In genomic region chr7:30335688-30336087, GRCm38 (mm10) we compare ENCODE assay signal across 20 mouse cellular contexts. TPM values are rescaled to one million over a fixed set of nuclear protein-coding genes. Genes with fewer than 3 reads are reported as not detected.
DNase-seq lines count a peak whose midpoint lies in the region; ATAC-seq and TF ChIP-seq lines count a peak whose summit lies in the region.
"Had no signal": no experiment of that assay in that cellular context is flagged by ENCODE, and none has a peak within 500 bp of the region (broad histone marks: within the 10 kb centered on the region; RNA-seq: fewer than 3 reads in every experiment).

No protein-coding gene starts in this region.

- H3K9me3 ChIP-seq in forebrain, embryonic 16.5 days (ENCODE audit: control insufficient read depth, low read length) = no peaks in the 10 kb centered on the region
- H3K9me3 ChIP-seq in forebrain, embryonic 12.5 days = no peaks in the 10 kb centered on the region
- H3K9me3 ChIP-seq: embryonic facial prominence, embryonic 12.5 days; G1E; intestine, embryonic 15.5 days; limb, embryonic 13.5 days; megakaryocyte, embryonic 14.5 days; midbrain, embryonic 15.5 days; stomach, embryonic 15.5 days had no signal

- no peaks in the 10 kb centered on the region for H3K27me3 ChIP-seq in cerebellum, adult 2 months (ENCODE audit: control insufficient read depth, insufficient read depth, low read length)
- no peaks in the 10 kb centered on the region for H3K27me3 ChIP-seq in forebrain, embryonic 16.5 days (replicated peaks; ENCODE audit: control insufficient read depth, insufficient read depth, low read length)
- H3K27me3 ChIP-seq in forebrain, embryonic 12.5 days = peaks cover 43% of the 10 kb centered on the region

- peak; percentile 10 for ATAC-seq in forebrain, embryonic 16.5 days
- ATAC-seq in forebrain, embryonic 12.5 days (ENCODE audit: low FRiP score) = no peak
- ATAC-seq in erythroblast, adult 5-6 weeks (replicated peaks; ENCODE audit: low FRiP score, poor library complexity, severe bottlenecking) = no peak

- no peak for TF ChIP-seq CTCF in cerebellum, adult 2 months (IDR thresholded peaks at IDR 0.05; ENCODE audit: borderline replicate concordance, insufficient read depth, low read depth, low read length)

- no peaks in the 10 kb centered on the region for H3K36me3 ChIP-seq in forebrain, embryonic 16.5 days (ENCODE audit: control insufficient read depth, insufficient read depth)
- no peaks in the 10 kb centered on the region for H3K36me3 ChIP-seq in forebrain, embryonic 12.5 days (replicated peaks)
- H3K36me3 ChIP-seq: embryonic facial prominence, embryonic 12.5 days; G1E; intestine, embryonic 15.5 days; limb, embryonic 13.5 days; midbrain, embryonic 15.5 days; stomach, embryonic 15.5 days had no signal

- H3K4me1 ChIP-seq in cerebellum, adult 2 months (ENCODE audit: control insufficient read depth, insufficient read depth, low read length) = peaks cover 45% of the 10 kb centered on the region
- H3K4me1 ChIP-seq in forebrain, embryonic 16.5 days (replicated peaks; ENCODE audit: control insufficient read depth, insufficient read depth, low read length) = peaks cover 27% of the 10 kb centered on the region
- H3K4me1 ChIP-seq in forebrain, embryonic 12.5 days = peaks cover 23% of the 10 kb centered on the region
- H3K4me1 ChIP-seq: embryonic facial prominence, embryonic 12.5 days had no signal

- no peak overlapping the region for H3K4me2 ChIP-seq in forebrain, embryonic 16.5 days (ENCODE audit: low read length)
- H3K4me2 ChIP-seq in forebrain, embryonic 12.5 days = no peak overlapping the region
- H3K4me2 ChIP-seq: embryonic facial prominence, embryonic 12.5 days; limb, embryonic 13.5 days; liver, embryonic 11.5 days; midbrain, embryonic 15.5 days; stomach, embryonic 15.5 days had no signal

- H3K27ac ChIP-seq in cerebellum, adult 2 months (ENCODE audit: insufficient read depth, low read length) = no peak overlapping the region
- 0 out of 2 replicates have a peak overlapping the region, but pooled peaks have one; percentile 6 for H3K27ac ChIP-seq in forebrain, embryonic 16.5 days (ENCODE audit: low read length)
- H3K27ac ChIP-seq in forebrain, embryonic 12.5 days = no peak overlapping the region
- H3K27ac ChIP-seq: embryonic facial prominence, embryonic 12.5 days; intestine, embryonic 15.5 days; limb, embryonic 13.5 days; midbrain, embryonic 15.5 days; stomach, embryonic 15.5 days had no signal

- TF ChIP-seq POLR2A in cerebellum, adult 2 months (IDR thresholded peaks at IDR 0.05; ENCODE audit: borderline replicate concordance, insufficient read depth, low read length) = no peak

- peak; percentile 65 for DNase-seq in cerebellum, adult 9-10 months
- no peak for DNase-seq in cerebellum, adult 2 months
- DNase-seq in layer of hippocampus, adult 8-10 months (ENCODE audit: low spot score in 2 of 2) = peak; percentile 59 to 60
- no peak for DNase-seq in layer of hippocampus, postnatal 36 days
- peak; percentile 67 for DNase-seq in layer of hippocampus, adult 9-11 months

- 34% methylated on average over 6 of the region's 6 CpGs for WGBS in cerebellum, adult 2 months
- 61% methylated on average over 6 of the region's 6 CpGs for WGBS in forebrain, embryonic 16.5 days
- 71% methylated on average over 6 of the region's 6 CpGs for WGBS in forebrain, embryonic 12.5 days

- no peak overlapping the region for H3K4me3 ChIP-seq in cerebellum, adult 2 months (replicated peaks; ENCODE audit: insufficient read depth, low read depth, low read length)
- no peak overlapping the region for H3K4me3 ChIP-seq in forebrain, embryonic 16.5 days (replicated peaks; ENCODE audit: low read length)
- H3K4me3 ChIP-seq in forebrain, embryonic 12.5 days (replicated peaks) = no peak overlapping the region
- H3K4me3 ChIP-seq: embryonic facial prominence, embryonic 12.5 days; intestine, embryonic 15.5 days; limb, embryonic 13.5 days; megakaryocyte, embryonic 14.5 days; midbrain, embryonic 15.5 days; stomach, embryonic 15.5 days had no signal

- no peak overlapping the region for H3K9ac ChIP-seq in forebrain, embryonic 16.5 days (replicated peaks; ENCODE audit: low read depth, low read length)
- H3K9ac ChIP-seq in forebrain, embryonic 12.5 days = no peak overlapping the region
- H3K9ac ChIP-seq: embryonic facial prominence, embryonic 12.5 days; intestine, embryonic 15.5 days; limb, embryonic 13.5 days; midbrain, embryonic 15.5 days; stomach, embryonic 15.5 days had no signal

RNA-seq across cellular contexts. Expression of gene Sdhaf1, which starts 12.0 kb away (rescaled TPM):
- 21.9 and 23.8 TPM in 2 replicates for polyA plus RNA-seq in cerebellum, adult 2 months (2012; rRNA removed)
- polyA plus RNA-seq in forebrain, embryonic 16.5 days (2015; fragmentation: Nextera tagmentation; extraction: Ambion mirVana) = 18.0 and 19.3 TPM in 2 replicates
- polyA plus RNA-seq in forebrain, embryonic 12.5 days (2016; fragmentation: Nextera tagmentation; extraction: Ambion mirVana) = 22.0 and 23.8 TPM in 2 replicates
- 1 to 10 TPM; 6.7 to 9.9 (median 8.4) TPM for total RNA-seq in layer of hippocampus, adult 8-10 months (2022)
- 1 to 10 TPM; 6.6 to 7.4 TPM for total RNA-seq in layer of hippocampus, postnatal 36 days (2021)
- total RNA-seq in erythroblast, adult 5-6 weeks (2015; ENCODE audit: low replicate concordance) = 0.84 TPM in 1 of 2 replicates, not detected in the other
- 0.77 and 2.8 TPM in 2 replicates for total RNA-seq in erythroblast, adult 5-6 weeks (2017; ENCODE audit: low replicate concordance)

RNA-seq across cellular contexts. Expression of gene E130208F15Rik, which starts 14.1 kb away (rescaled TPM):
- polyA plus RNA-seq in cerebellum, adult 2 months (2012; rRNA removed) = 0.57 and 0.73 TPM in 2 replicates
- polyA plus RNA-seq in forebrain, embryonic 16.5 days (2015; fragmentation: Nextera tagmentation; extraction: Ambion mirVana) = not detected in 2 replicates
- polyA plus RNA-seq in forebrain, embryonic 12.5 days (2016; fragmentation: Nextera tagmentation; extraction: Ambion mirVana) = 2.0 TPM in 1 of 2 replicates, not detected in the other
- total RNA-seq in layer of hippocampus, adult 8-10 months (2022) = under 1 TPM; 0.53 to 0.82 (median 0.66) TPM
- under 1 TPM; 0.28 to 0.40 TPM for total RNA-seq in layer of hippocampus, postnatal 36 days (2021)
- total RNA-seq in erythroblast, adult 5-6 weeks (2015; ENCODE audit: low replicate concordance) = not detected in 2 replicates
- total RNA-seq in erythroblast, adult 5-6 weeks (2017; ENCODE audit: low replicate concordance) = 1.5 TPM in 1 of 2 replicates, not detected in the other
- polyA plus RNA-seq: heart, embryonic 14.5 days; intestine, embryonic 15.5 days; liver, embryonic 11.5 days; neural tube, embryonic 11.5 days had no signal

RNA-seq across cellular contexts. Expression of gene Syne4, which starts 21.1 kb away (rescaled TPM):
- 63.4 and 63.8 TPM in 2 replicates for polyA plus RNA-seq in cerebellum, adult 2 months (2012; rRNA removed)
- polyA plus RNA-seq in forebrain, embryonic 16.5 days (2015; fragmentation: Nextera tagmentation; extraction: Ambion mirVana) = 8.5 and 11.7 TPM in 2 replicates
- polyA plus RNA-seq in forebrain, embryonic 12.5 days (2016; fragmentation: Nextera tagmentation; extraction: Ambion mirVana) = 21.8 and 23.5 TPM in 2 replicates
- 10 to 100 TPM in 3 of 4 experiments, 1 to 10 TPM in 1; 9.6 to 21.2 (median 15.0) TPM for total RNA-seq in layer of hippocampus, adult 8-10 months (2022)
- 10 to 100 TPM; 10.5 to 12.7 TPM for total RNA-seq in layer of hippocampus, postnatal 36 days (2021)
- not detected in 2 replicates for total RNA-seq in erythroblast, adult 5-6 weeks (2015; ENCODE audit: low replicate concordance)
- total RNA-seq in erythroblast, adult 5-6 weeks (2017; ENCODE audit: low replicate concordance) = not detected in 2 replicates

RNA-seq across cellular contexts. Expression of gene Lrfn3, which starts 26.9 kb away (rescaled TPM):
- polyA plus RNA-seq in cerebellum, adult 2 months (2012; rRNA removed) = 20.4 and 22.1 TPM in 2 replicates
- 10.4 and 13.4 TPM in 2 replicates for polyA plus RNA-seq in forebrain, embryonic 16.5 days (2015; fragmentation: Nextera tagmentation; extraction: Ambion mirVana)
- polyA plus RNA-seq in forebrain, embryonic 12.5 days (2016; fragmentation: Nextera tagmentation; extraction: Ambion mirVana) = 7.3 and 8.1 TPM in 2 replicates
- 10 to 100 TPM; 28.2 to 31.6 (median 29.2) TPM for total RNA-seq in layer of hippocampus, adult 8-10 months (2022)
- 10 to 100 TPM; 29.3 to 30.7 TPM for total RNA-seq in layer of hippocampus, postnatal 36 days (2021)
- not detected in 2 replicates for total RNA-seq in erythroblast, adult 5-6 weeks (2015; ENCODE audit: low replicate concordance)
- total RNA-seq in erythroblast, adult 5-6 weeks (2017; ENCODE audit: low replicate concordance) = not detected in 2 replicates
- total RNA-seq: granulocyte monocyte progenitor cell, adult 5-6 weeks; neutrophil, adult 5-6 weeks had no signal
- polyA plus RNA-seq: G1E had no signal

RNA-seq across cellular contexts. Expression of gene Alkbh6, which starts 27.2 kb away (rescaled TPM):
- 197 and 214 TPM in 2 replicates for polyA plus RNA-seq in cerebellum, adult 2 months (2012; rRNA removed)
- polyA plus RNA-seq in forebrain, embryonic 16.5 days (2015; fragmentation: Nextera tagmentation; extraction: Ambion mirVana) = 93.6 and 104 TPM in 2 replicates
- polyA plus RNA-seq in forebrain, embryonic 12.5 days (2016; fragmentation: Nextera tagmentation; extraction: Ambion mirVana) = 73.2 and 79.0 TPM in 2 replicates
- 10 to 100 TPM; 52.8 to 69.5 (median 65.3) TPM for total RNA-seq in layer of hippocampus, adult 8-10 months (2022)
- 10 to 100 TPM; 54.2 to 57.2 TPM for total RNA-seq in layer of hippocampus, postnatal 36 days (2021)
- 0.96 and 3.3 TPM in 2 replicates for total RNA-seq in erythroblast, adult 5-6 weeks (2015; ENCODE audit: low replicate concordance)
- total RNA-seq in erythroblast, adult 5-6 weeks (2017; ENCODE audit: low replicate concordance) = 2.0 and 5.4 TPM in 2 replicates

Comparison
In these comparisons a context has a peak if more than half of its experiments do, and no peak if none do; other contexts are left out.
1. DNase-seq: peak in cerebellum, adult 9-10 months (single experiment), layer of hippocampus, adult 8-10 months (2 of 2) and layer of hippocampus, adult 9-11 months (single experiment); none in cerebellum, adult 2 months (0 of 2) and layer of hippocampus, postnatal 36 days (0 of 2).
2. RNA of gene Syne4, which starts 21.1 kb away (total RNA-seq): 9.6 to 21.2 TPM in layer of hippocampus, adult 8-10 months and 10.5 to 12.7 TPM in layer of hippocampus, postnatal 36 days; not detected in erythroblast, adult 5-6 weeks; every median in the first group is over 10 times any median in the second.